Mouse (Mus musculus) activated CD4-positive, CD25-positive, alpha-beta regulatory T cell, adult 4 months (primary cell): Measurements from ENCODE around the gene Zfp775. TPM values are rescaled to one million over a fixed set of nuclear protein-coding genes. Genes with fewer than 3 reads are reported as not detected.

Experiments used
- polyA plus RNA-seq, 2 experiments: library from polyadenylated mRNA; unstranded; fragments of 100-300 nt; shearing (Covaris generic); gene quantifications; one replicate each; pipeline ENCODE4 v1.2.1; 2017

The Zfp775 gene
- polyA plus RNA-seq, 2 experiments from 2014 or later = 4.8 to 6.1 TPM

Other genes starting within 250 kb of the Zfp775 start
- 10 to 100 TPM in 1 of 2 experiments, 1 to 10 TPM in 1; 9.8 to 11.1 TPM for gene Krba1, start 206.5 kb upstream of the Zfp775 start, polyA plus RNA-seq
- gene Zfp467, start 156.2 kb upstream of the Zfp775 start, polyA plus RNA-seq = 1 to 10 TPM; 7.4 to 9.7 TPM
- gene Sspo, start 153.8 kb upstream of the Zfp775 start, polyA plus RNA-seq = under 1 TPM; 0.04 to 0.55 TPM
- gene Atp6v0e2, start 64.4 kb upstream of the Zfp775 start, polyA plus RNA-seq = not detected
- 10 to 100 TPM; 35.8 to 39.8 TPM for gene Lrrc61, start 47.3 kb upstream of the Zfp775 start, polyA plus RNA-seq
- under 1 TPM in 1 of 2 experiments, not detected in 1; 0.83 TPM for gene Rarres2, start 29.3 kb upstream of the Zfp775 start, polyA plus RNA-seq
- not detected for gene Gm45021, start 12.5 kb upstream of the Zfp775 start, polyA plus RNA-seq
- 1 to 10 TPM; 2.1 to 3.3 TPM for gene Repin1, start 8.2 kb upstream of the Zfp775 start, polyA plus RNA-seq
- not detected for gene Gm44965, start 8.1 kb upstream of the Zfp775 start, polyA plus RNA-seq
- gene AI854703, start 24.7 kb downstream of the Zfp775 start, polyA plus RNA-seq = 1 to 10 TPM; 1.2 to 1.7 TPM
- gene Gimap8, start 45.2 kb downstream of the Zfp775 start, polyA plus RNA-seq = 100 to 1,000 TPM in 1 of 2 experiments, 10 to 100 TPM in 1; 97.4 to 135 TPM
- gene Gimap9, start 74.1 kb downstream of the Zfp775 start, polyA plus RNA-seq = 100 to 1,000 TPM; 237 to 239 TPM
- 1,000 to 10,000 TPM; 1,705 to 1,816 TPM for gene Gimap4, start 82.5 kb downstream of the Zfp775 start, polyA plus RNA-seq
- 100 to 1,000 TPM; 849 to 944 TPM for gene Gimap6, start 106.2 kb downstream of the Zfp775 start, polyA plus RNA-seq
- gene Gm28053, start 116.5 kb downstream of the Zfp775 start, polyA plus RNA-seq = 10 to 100 TPM; 42.8 to 45.0 TPM
- 100 to 1,000 TPM; 444 to 529 TPM for gene Gimap7, start 116.6 kb downstream of the Zfp775 start, polyA plus RNA-seq
- gene Gimap1, start 137.0 kb downstream of the Zfp775 start, polyA plus RNA-seq = 100 to 1,000 TPM; 321 to 429 TPM
- 100 to 1,000 TPM; 198 to 220 TPM for gene Gimap5, start 144.1 kb downstream of the Zfp775 start, polyA plus RNA-seq
- 1,000 to 10,000 TPM; 1,102 to 1,198 TPM for gene Gimap3, start 168.8 kb downstream of the Zfp775 start, polyA plus RNA-seq
- gene Tmem176a, start 238.9 kb downstream of the Zfp775 start, polyA plus RNA-seq = 10 to 100 TPM; 14.5 to 16.2 TPM
- 10 to 100 TPM; 19.4 to 29.2 TPM for gene Tmem176b, start 239.4 kb downstream of the Zfp775 start, polyA plus RNA-seq